Mouse (Mus musculus) heart, adult 2 months (tissue): Measurements from ENCODE around the gene Sf3b5. TPM values are rescaled to one million over a fixed set of nuclear protein-coding genes. Genes with fewer than 3 reads are reported as not detected.

Experiments
- DNase-seq, 2 experiments: peaks; one replicate each; pipeline ENCODE4 v3.0.0; 2021
- H3K27ac ChIP-seq: fragments of 200-600 bp; 2 replicates; pipeline ENCODE4 v1.8.1; 2022
- H3K27me3 ChIP-seq: fragments of 200-500 bp; 2 replicates; pipeline ENCODE4 v1.6.1; 2012; ENCODE audit warnings: mild to moderate bottlenecking, low read length, inconsistent platforms, mixed read lengths; ENCODE audit not compliant: control insufficient read depth, insufficient read depth
- H3K36me3 ChIP-seq: fragments of 200-500 bp; 2 replicates; pipeline ENCODE4 v1.6.1; 2012; ENCODE audit warnings: low read length, inconsistent platforms; ENCODE audit not compliant: control insufficient read depth, insufficient read depth
- H3K4me1 ChIP-seq: fragments of 200-500 bp; 2 replicates; pipeline ENCODE4 v1.6.1; 2011; ENCODE audit warnings: low read length; ENCODE audit not compliant: control insufficient read depth, insufficient read depth
- H3K4me3 ChIP-seq: fragments of 200-600 bp; 2 replicates; pipeline ENCODE4 v1.8.1; 2022
- H3K79me2 ChIP-seq: fragments of 200-500 bp; replicated peaks from 2 replicates; pipeline ENCODE4 v1.6.1; 2012; ENCODE audit warnings: mild to moderate bottlenecking, inconsistent platforms, low read length, moderate library complexity, mixed read lengths; ENCODE audit not compliant: control insufficient read depth, insufficient read depth
- H3K9ac ChIP-seq: fragments of 200-500 bp; 2 replicates; pipeline ENCODE4 v1.6.1; 2012; ENCODE audit warnings: low read depth, mild to moderate bottlenecking, control low read depth, inconsistent platforms, low read length, mixed read lengths
- CTCF ChIP-seq: fragments of 200-600 bp; IDR thresholded peaks from 2 replicates; pipeline ENCODE4 v1.8.1; 2022; ENCODE audit warnings: antibody characterized with exemption, mild to moderate bottlenecking, moderate library complexity
- EP300 ChIP-seq: fragments of 200-500 bp; IDR thresholded peaks from 2 replicates; pipeline ENCODE4 v1.6.1; 2011; ENCODE audit warnings: low read depth, low read length, control low read depth; ENCODE audit not compliant: insufficient read depth
- POLR2A ChIP-seq: fragments of 200-500 bp; IDR thresholded peaks from 2 replicates; pipeline ENCODE4 v1.6.1; 2011; ENCODE audit warnings: mild to moderate bottlenecking, low read depth, low read length, control low read depth; ENCODE audit not compliant: insufficient read depth
- WGBS: fragments of 180-500 bp; shearing (Covaris S2); methylation state at CpG from one replicate; pipeline ENCODE4 v1.1.7; 2018; 5-methylcytosine and 5-hydroxymethylcytosine counted together
- intact Hi-C: fragments of 180-260 bp; cut with DNase I; formaldehyde crosslinking; loops from one replicate; pipeline ENCODE4 v1.15.1; 2025
- polyA plus RNA-seq: library from polyadenylated mRNA; depleted of rRNA; stranded (reverse); fragments of >200 nt; gene quantifications from 2 replicates; pipeline ENCODE4 v1.2.3, GENCODE M21; 2012
- total RNA-seq, 2 experiments: library from RNA; stranded (reverse); gene quantifications; 2 replicates each; pipeline ENCODE4 v1.2.3; 2021

The Sf3b5 gene
- total and polyA plus RNA-seq, 3 experiments: 6.6 to 14.8 (median 7.4) TPM

GRCm38 (mm10) chr10:12977787-12978212 is 27.3 kb upstream of the Sf3b5 start:
- H3K27me3 ChIP-seq: no peaks in the 10 kb centered on the region
- DNase-seq: peak; percentile 27 to 54
- H3K4me1 ChIP-seq: no peaks in the 10 kb centered on the region; the same call in 1 of the 2 replicates
- H3K79me2 ChIP-seq: no peaks in the 10 kb centered on the region
- TF ChIP-seq POLR2A (no peak), EP300 (no peak), CTCF (no peak)
- no peaks in the 10 kb centered on the region for H3K36me3 ChIP-seq
- no peak overlapping the region for H3K9ac ChIP-seq
- no peak overlapping the region for H3K4me3 ChIP-seq
- WGBS: 63% methylated on average over 9 of the region's 9 CpGs
- intact Hi-C loops: no loop called here
- H3K27ac ChIP-seq: no peak overlapping the region

- TF ChIP-seq CTCF: no peak
- TF ChIP-seq POLR2A: no peak
- no peak for TF ChIP-seq EP300
- intact Hi-C loops: no loop called here
- H3K9ac ChIP-seq: no peak overlapping the region
- peaks cover 2% of the 10 kb centered on the region; the same call in 1 of the 2 replicates for H3K4me1 ChIP-seq
- H3K27ac ChIP-seq: peak overlapping the region; percentile 57
- WGBS: 46% methylated on average over 7 of the region's 7 CpGs
- no peak for DNase-seq
- H3K79me2 ChIP-seq: no peaks in the 10 kb centered on the region
- H3K4me3 ChIP-seq: no peak overlapping the region
- H3K36me3 ChIP-seq: no peaks in the 10 kb centered on the region
- no peaks in the 10 kb centered on the region for H3K27me3 ChIP-seq
Measured at GRCm38 (mm10) chr10:12981071-12981470, 24.1 kb upstream of the Sf3b5 start.

- Histone ChIP-seq H3K4me3 (no peak overlapping the region), H3K79me2 (no peaks in the 10 kb centered on the region), H3K27me3 (no peaks in the 10 kb centered on the region), H3K4me1 (peaks cover 2% of the 10 kb centered on the region; the same call in 1 of the 2 replicates), H3K36me3 (no peaks in the 10 kb centered on the region), H3K27ac (no peak overlapping the region), H3K9ac (no peak overlapping the region)
- TF ChIP-seq EP300 (no peak), POLR2A (no peak), CTCF (no peak)
- intact Hi-C loops: no loop called here
- DNase-seq: no peak
- 58% methylated on average over 3 of the region's 3 CpGs for WGBS
Measured at GRCm38 (mm10) chr10:12983516-12983915, 21.6 kb upstream of the Sf3b5 start.

- TF ChIP-seq CTCF: no peak
- no peak for TF ChIP-seq POLR2A
- TF ChIP-seq EP300: no peak
- no peaks in the 10 kb centered on the region for H3K27me3 ChIP-seq
- no peak overlapping the region for H3K9ac ChIP-seq
- H3K79me2 ChIP-seq: no peaks in the 10 kb centered on the region
- 84% methylated on average over 3 of the region's 3 CpGs for whole genome bisulfite sequencing
- no peak overlapping the region for H3K27ac ChIP-seq
- no peaks in the 10 kb centered on the region for H3K36me3 ChIP-seq
- no peak for DNase-seq
- intact Hi-C loops: loop anchor here (5.0 kb wide), 1 partner anchor 113 kb away; no protein-coding TSS in a partner anchor
- no peak overlapping the region for H3K4me3 ChIP-seq
- H3K4me1 ChIP-seq: peaks cover 2% of the 10 kb centered on the region; the same call in 1 of the 2 replicates
Measured at GRCm38 (mm10) chr10:12985028-12985427, 20.1 kb upstream of the Sf3b5 start.

- DNase-seq: no peak
- intact Hi-C loops: loop anchor here (5.0 kb wide), 1 partner anchor 114 kb away; no protein-coding TSS in a partner anchor
- H3K4me3 ChIP-seq: no peak overlapping the region
- WGBS: 62% methylated on average over 5 of the region's 5 CpGs
- no peaks in the 10 kb centered on the region for H3K36me3 ChIP-seq
- H3K27ac ChIP-seq: peak overlapping the region; percentile 60
- no peak overlapping the region for H3K9ac ChIP-seq
- peaks cover 2% of the 10 kb centered on the region; the same call in 1 of the 2 replicates for H3K4me1 ChIP-seq
- H3K79me2 ChIP-seq: no peaks in the 10 kb centered on the region
- H3K27me3 ChIP-seq: no peaks in the 10 kb centered on the region
- no peak for TF ChIP-seq CTCF
- no peak for TF ChIP-seq POLR2A
- no peak for TF ChIP-seq EP300
Measured at GRCm38 (mm10) chr10:12986485-12986884, 18.7 kb upstream of the Sf3b5 start.

- 15% methylated on average over 4 of the region's 4 CpGs for WGBS
- TF ChIP-seq POLR2A (no peak), EP300 (peak; percentile 80)
- Histone ChIP-seq H3K27ac (peak overlapping the region; percentile 60), H3K27me3 (no peaks in the 10 kb centered on the region), H3K79me2 (no peaks in the 10 kb centered on the region), H3K9ac (no peak overlapping the region), H3K4me3 (no peak overlapping the region), H3K36me3 (no peaks in the 10 kb centered on the region), H3K4me1 (peaks cover 2% of the 10 kb centered on the region; the same call in 1 of the 2 replicates)
- intact Hi-C loops: loop anchor here (5.0 kb wide), 1 partner anchor 115 kb away; no protein-coding TSS in a partner anchor
- peak; percentile 31 to 58 for DNase-seq
Measured at GRCm38 (mm10) chr10:12986943-12987342, 18.2 kb upstream of the Sf3b5 start.
